Mouse (Mus musculus): ENCODE measurements around the gene Mcmbp. TPM values are rescaled to one million over a fixed set of nuclear protein-coding genes. Genes with fewer than 3 reads are reported as not detected.

The Mcmbp gene
- polyA plus RNA-seq, 1 experiment from 2014 or later = 50.0 TPM

GRCm38 (mm10) chr7:128743898-128744297 is 3.6 kb upstream of the Mcmbp start:
- WGBS = 59% methylated on average over 2 of the region's 2 CpGs
- no peak for ATAC-seq (ENCODE audit: low read depth)
- H3K36me3 ChIP-seq = no peaks in the 10 kb centered on the region
- peak overlapping the region; percentile 98 for H3K4me3 ChIP-seq
- no peaks in the 10 kb centered on the region for H3K9me3 ChIP-seq
- H3K9ac ChIP-seq = peak overlapping the region; percentile 62
- no peak overlapping the region for H3K27ac ChIP-seq (replicated peaks)
- H3K4me2 ChIP-seq = peak overlapping the region; percentile 58
- peaks cover 52% of the 10 kb centered on the region for H3K4me1 ChIP-seq (replicated peaks)
- H3K27me3 ChIP-seq = peaks cover 8% of the 10 kb centered on the region

GRCm38 (mm10) chr7:128739462-128740277 is 625 bp downstream of the Mcmbp start:
- H3K27ac ChIP-seq (replicated peaks) = peak overlapping the region; percentile 90
- peaks cover 37% of the 10 kb centered on the region for H3K4me1 ChIP-seq (replicated peaks)
- peak overlapping the region; percentile 95 for H3K9ac ChIP-seq
- H3K4me2 ChIP-seq = peak overlapping the region; percentile 95
- no peaks in the 10 kb centered on the region for H3K9me3 ChIP-seq
- H3K4me3 ChIP-seq = peak overlapping the region; percentile 98
- under 1% methylated on average over 78 of the region's 80 CpGs for WGBS
- peaks cover 3% of the 10 kb centered on the region; the same call in 1 of the 2 replicates for H3K36me3 ChIP-seq
- peak; percentile 43 for ATAC-seq (ENCODE audit: low read depth)
- H3K27me3 ChIP-seq = peaks cover 8% of the 10 kb centered on the region

- 2% methylated on average over 15 of the region's 15 CpGs for WGBS
Observed at GRCm38 (mm10) chr7:128739116-128739461, 1.2 kb downstream of the Mcmbp start.

GRCm38 (mm10) chr7:128738041-128738440 is 2.3 kb downstream of the Mcmbp start:
- 86% methylated on average over 5 of the region's 5 CpGs for WGBS
- H3K4me1 ChIP-seq (replicated peaks) = peaks cover 30% of the 10 kb centered on the region
- no peaks in the 10 kb centered on the region for H3K9me3 ChIP-seq
- H3K4me3 ChIP-seq = peak overlapping the region; percentile 98
- peak overlapping the region; percentile 95 for H3K4me2 ChIP-seq
- peaks cover 6% of the 10 kb centered on the region; the same call in 1 of the 2 replicates for H3K36me3 ChIP-seq
- no peak overlapping the region for H3K27ac ChIP-seq (replicated peaks)
- no peak for ATAC-seq (ENCODE audit: low read depth)
- H3K27me3 ChIP-seq = peaks cover 8% of the 10 kb centered on the region
- peak overlapping the region; percentile 26; the same call in 1 of the 2 replicates for H3K9ac ChIP-seq

More at GRCm38 (mm10) chr7:128739116-128739461, 1.2 kb downstream of the Mcmbp start:
- H3K4me3 ChIP-seq = peak overlapping the region; percentile 98
- H3K9ac ChIP-seq = peak overlapping the region; percentile 95
- H3K4me2 ChIP-seq = peak overlapping the region; percentile 95
- H3K4me1 ChIP-seq (replicated peaks) = peaks cover 34% of the 10 kb centered on the region
- H3K9me3 ChIP-seq = no peaks in the 10 kb centered on the region
- 0 out of 2 replicates have a peak overlapping the region, but pooled peaks have one; percentile 90 for H3K27ac ChIP-seq (replicated peaks)
- no peak for ATAC-seq (ENCODE audit: low read depth)
- H3K36me3 ChIP-seq = peaks cover 6% of the 10 kb centered on the region; the same call in 1 of the 2 replicates
- H3K27me3 ChIP-seq = peaks cover 8% of the 10 kb centered on the region

- Histone ChIP-seq H3K36me3 (peaks cover 6% of the 10 kb centered on the region; the same call in 1 of the 2 replicates), H3K4me1 (replicated peaks) (peaks cover 31% of the 10 kb centered on the region; the same call in 1 of the 2 replicates), H3K27me3 (no peaks in the 10 kb centered on the region), H3K4me3 (no peak overlapping the region), H3K9me3 (no peaks in the 10 kb centered on the region), H3K4me2 (no peak overlapping the region), H3K9ac (no peak overlapping the region), H3K27ac (replicated peaks) (0 out of 2 replicates have a peak overlapping the region, but pooled peaks have one; percentile 18)
- 76% methylated on average over 2 of the region's 2 CpGs for whole genome bisulfite sequencing
- ATAC-seq (ENCODE audit: low read depth) = no peak
Observed at GRCm38 (mm10) chr7:128731585-128731984, 8.7 kb downstream of the Mcmbp start.

GRCm38 (mm10) chr7:128728738-128729137 is 11.6 kb downstream of the Mcmbp start:
- Histone ChIP-seq H3K27me3 (no peaks in the 10 kb centered on the region), H3K36me3 (peaks cover 5% of the 10 kb centered on the region), H3K4me1 (replicated peaks) (peaks cover 34% of the 10 kb centered on the region; the same call in 1 of the 2 replicates), H3K4me2 (no peak overlapping the region), H3K27ac (replicated peaks) (no peak overlapping the region), H3K9me3 (no peaks in the 10 kb centered on the region), H3K4me3 (no peak overlapping the region), H3K9ac (no peak overlapping the region)
- no peak for ATAC-seq (ENCODE audit: low read depth)
- 73% methylated on average over 10 of the region's 10 CpGs for WGBS

- Histone ChIP-seq H3K4me1 (replicated peaks) (peaks cover 34% of the 10 kb centered on the region; the same call in 1 of the 2 replicates), H3K36me3 (peaks cover 13% of the 10 kb centered on the region), H3K9ac (no peak overlapping the region), H3K4me2 (no peak overlapping the region), H3K4me3 (no peak overlapping the region), H3K27ac (replicated peaks) (no peak overlapping the region), H3K27me3 (no peaks in the 10 kb centered on the region), H3K9me3 (no peaks in the 10 kb centered on the region)
- WGBS = 45% methylated on average over 4 of the region's 5 CpGs
- ATAC-seq (ENCODE audit: low read depth) = no peak
Observed at GRCm38 (mm10) chr7:128727701-128728100, 12.6 kb downstream of the Mcmbp start.

GRCm38 (mm10) chr7:128726999-128727398 is 13.3 kb downstream of the Mcmbp start:
- Histone ChIP-seq H3K27ac (replicated peaks) (no peak overlapping the region), H3K4me2 (no peak overlapping the region)

GRCm38 (mm10) chr7:128725189-128725588 is 15.1 kb downstream of the Mcmbp start:
- Histone ChIP-seq H3K4me1 (replicated peaks) (peaks cover 27% of the 10 kb centered on the region; the same call in 1 of the 2 replicates), H3K9ac (no peak overlapping the region), H3K4me3 (no peak overlapping the region), H3K4me2 (no peak overlapping the region), H3K9me3 (no peaks in the 10 kb centered on the region), H3K27me3 (no peaks in the 10 kb centered on the region), H3K36me3 (peaks cover 29% of the 10 kb centered on the region), H3K27ac (replicated peaks) (no peak overlapping the region)
- no peak; the same call in 1 of the 2 replicates for ATAC-seq (ENCODE audit: low read depth)
- WGBS = 87% methylated on average over 9 of the region's 9 CpGs

More at GRCm38 (mm10) chr7:128726999-128727398, 13.3 kb downstream of the Mcmbp start:
- Histone ChIP-seq H3K27me3 (no peaks in the 10 kb centered on the region), H3K4me1 (replicated peaks) (peaks cover 34% of the 10 kb centered on the region; the same call in 1 of the 2 replicates), H3K4me3 (no peak overlapping the region), H3K9me3 (no peaks in the 10 kb centered on the region), H3K9ac (no peak overlapping the region), H3K36me3 (peaks cover 20% of the 10 kb centered on the region)
- 51% methylated on average over 10 of the region's 10 CpGs for WGBS
- ATAC-seq (ENCODE audit: low read depth) = no peak

GRCm38 (mm10) chr7:128724761-128725160 is 15.5 kb downstream of the Mcmbp start:
- Histone ChIP-seq H3K27me3 (no peaks in the 10 kb centered on the region), H3K9ac (no peak overlapping the region), H3K4me2 (no peak overlapping the region), H3K36me3 (peaks cover 33% of the 10 kb centered on the region), H3K27ac (replicated peaks) (no peak overlapping the region), H3K9me3 (no peaks in the 10 kb centered on the region), H3K4me3 (no peak overlapping the region), H3K4me1 (replicated peaks) (peaks cover 26% of the 10 kb centered on the region; the same call in 1 of the 2 replicates)
- WGBS = 34% methylated on average over 4 of the region's 4 CpGs
- peak; percentile 83 for ATAC-seq (ENCODE audit: low read depth)

- Histone ChIP-seq H3K9me3 (no peaks in the 10 kb centered on the region), H3K4me3 (no peak overlapping the region), H3K4me2 (no peak overlapping the region), H3K27ac (replicated peaks) (no peak overlapping the region), H3K9ac (no peak overlapping the region), H3K4me1 (replicated peaks) (no peaks in the 10 kb centered on the region), H3K27me3 (no peaks in the 10 kb centered on the region), H3K36me3 (peaks cover 87% of the 10 kb centered on the region)
- WGBS = 82% methylated on average over 4 of the region's 4 CpGs
- ATAC-seq (ENCODE audit: low read depth) = no peak
Observed at GRCm38 (mm10) chr7:128717991-128718390, 22.3 kb downstream of the Mcmbp start.

GRCm38 (mm10) chr7:128705735-128706134 is 34.6 kb downstream of the Mcmbp start:
- H3K9me3 ChIP-seq = no peaks in the 10 kb centered on the region
- ATAC-seq (ENCODE audit: low read depth) = peak; percentile 50
- H3K4me2 ChIP-seq = no peak overlapping the region
- WGBS = 22% methylated on average over 4 of the region's 4 CpGs
- no peak overlapping the region for H3K9ac ChIP-seq
- no peak overlapping the region for H3K27ac ChIP-seq (replicated peaks)
- peaks cover 94% of the 10 kb centered on the region for H3K36me3 ChIP-seq
- no peaks in the 10 kb centered on the region for H3K4me1 ChIP-seq (replicated peaks)
- no peaks in the 10 kb centered on the region for H3K27me3 ChIP-seq
- no peak overlapping the region for H3K4me3 ChIP-seq

All from neural tube, embryonic 13.5 days (tissue).